Mouse (Mus musculus) neural tube, embryonic 12.5 days (tissue): ENCODE data around the gene Lpar2. TPM values are rescaled to one million over a fixed set of nuclear protein-coding genes. Genes with fewer than 3 reads are reported as not detected.

Experiments
- ATAC-seq: fragments of 200-750 bp; cut with Nextera tagmentation; 2 replicates; pipeline ENCODE4 v1.8.0; 2017; ENCODE audit warnings: low read depth, mild to moderate bottlenecking, moderate TSS enrichment, moderate library complexity; ENCODE audit not compliant: low FRiP score
- H3K27ac ChIP-seq: fragments of 300-500 bp; sonication (generic); 2 replicates; pipeline ENCODE4 v1.5.1; 2016
- H3K27me3 ChIP-seq: fragments of 300-500 bp; sonication (generic); replicated peaks from 2 replicates; pipeline ENCODE4 v1.6.1; 2016; ENCODE audit warnings: mild to moderate bottlenecking
- H3K36me3 ChIP-seq: fragments of 300-500 bp; sonication (generic); 2 replicates; pipeline ENCODE4 v1.6.1; 2016; ENCODE audit warnings: mild to moderate bottlenecking
- H3K4me1 ChIP-seq: fragments of 300-500 bp; sonication (generic); 2 replicates; pipeline ENCODE4 v1.6.1; 2016
- H3K4me2 ChIP-seq: fragments of 300-500 bp; sonication (generic); replicated peaks from 2 replicates; pipeline ENCODE4 v1.6.1; 2016; ENCODE audit warnings: mild to moderate bottlenecking
- H3K4me3 ChIP-seq: fragments of 300-500 bp; sonication (generic); 2 replicates; pipeline ENCODE4 v1.5.1; 2016
- H3K9ac ChIP-seq: fragments of 300-500 bp; sonication (generic); 2 replicates; pipeline ENCODE4 v1.6.1; 2016; ENCODE audit warnings: mild to moderate bottlenecking
- H3K9me3 ChIP-seq: fragments of 300-500 bp; sonication (generic); 2 replicates; pipeline ENCODE4 v1.6.1; 2016; ENCODE audit warnings: mild to moderate bottlenecking
- WGBS: fragments of 180-500 bp; shearing (Covaris S2); methylation state at CpG from one replicate; pipeline ENCODE4 v1.1.7; 2016; 5-methylcytosine and 5-hydroxymethylcytosine counted together
- polyA plus RNA-seq: library from polyadenylated mRNA; unstranded; fragments of >200 nt; fragmentation: Nextera tagmentation; extraction: Ambion mirVana; gene quantifications from 2 replicates; pipeline ENCODE4 v1.2.1, GENCODE M21; 2016

The Lpar2 gene
- polyA plus RNA-seq, 1 experiment from 2014 or later: 0.51 TPM

GRCm38 (mm10) chr8:69848951-69849350, 26.7 kb downstream of the Lpar2 start:
- H3K27me3 ChIP-seq: no peaks in the 10 kb centered on the region
- no peak overlapping the region for H3K27ac ChIP-seq
- no peak overlapping the region for H3K4me3 ChIP-seq
- WGBS: 87% methylated on average over 8 of the region's 8 CpGs
- H3K9ac ChIP-seq: no peak overlapping the region
- no peak overlapping the region for H3K4me2 ChIP-seq
- no peaks in the 10 kb centered on the region for H3K36me3 ChIP-seq
- H3K9me3 ChIP-seq: no peaks in the 10 kb centered on the region
- no peaks in the 10 kb centered on the region for H3K4me1 ChIP-seq
- no peak for ATAC-seq

- H3K36me3 ChIP-seq: no peaks in the 10 kb centered on the region
- no peak overlapping the region for H3K4me3 ChIP-seq
- H3K4me2 ChIP-seq: no peak overlapping the region
- 43% methylated on average over 3 of the region's 3 CpGs for WGBS
- no peak overlapping the region for H3K9ac ChIP-seq
- H3K27ac ChIP-seq: no peak overlapping the region
- H3K27me3 ChIP-seq: no peaks in the 10 kb centered on the region
- no peaks in the 10 kb centered on the region for H3K4me1 ChIP-seq
- H3K9me3 ChIP-seq: no peaks in the 10 kb centered on the region
- no peak for ATAC-seq
These were observed 27.7 kb downstream of the Lpar2 start for GRCm38 (mm10) chr8:69849899-69850298.

- no peaks in the 10 kb centered on the region for H3K4me1 ChIP-seq
- H3K9me3 ChIP-seq: no peaks in the 10 kb centered on the region
- no peaks in the 10 kb centered on the region for H3K27me3 ChIP-seq
- no peaks in the 10 kb centered on the region for H3K36me3 ChIP-seq
- ATAC-seq: no peak
- no peak overlapping the region for H3K4me2 ChIP-seq
- H3K9ac ChIP-seq: no peak overlapping the region
- no peak overlapping the region for H3K27ac ChIP-seq
- H3K4me3 ChIP-seq: no peak overlapping the region
- 85% methylated on average over 7 of the region's 7 CpGs for WGBS
These were observed 28.8 kb downstream of the Lpar2 start for GRCm38 (mm10) chr8:69850926-69851506.

GRCm38 (mm10) chr8:69853869-69854268, 31.6 kb downstream of the Lpar2 start:
- ATAC-seq: no peak
- Histone ChIP-seq H3K4me3 (no peak overlapping the region), H3K27ac (no peak overlapping the region), H3K9me3 (no peaks in the 10 kb centered on the region), H3K4me2 (no peak overlapping the region), H3K4me1 (no peaks in the 10 kb centered on the region), H3K36me3 (0 out of 2 replicates have a peak, but pooled peaks cover under 1% of the 10 kb centered on the region), H3K27me3 (no peaks in the 10 kb centered on the region), H3K9ac (no peak overlapping the region)
- 93% methylated on average over 10 of the region's 10 CpGs for WGBS

GRCm38 (mm10) chr8:69860807-69861206, 38.6 kb downstream of the Lpar2 start:
- Histone ChIP-seq H3K27ac (no peak overlapping the region), H3K9me3 (no peaks in the 10 kb centered on the region), H3K36me3 (peaks cover 35% of the 10 kb centered on the region), H3K4me1 (no peaks in the 10 kb centered on the region), H3K4me3 (no peak overlapping the region), H3K27me3 (no peaks in the 10 kb centered on the region), H3K9ac (no peak overlapping the region), H3K4me2 (no peak overlapping the region)
- no peak for ATAC-seq
- WGBS: 59% methylated on average over 4 of the region's 4 CpGs

GRCm38 (mm10) chr8:69861251-69861650, 39.0 kb downstream of the Lpar2 start:
- Histone ChIP-seq H3K36me3 (peaks cover 39% of the 10 kb centered on the region), H3K27me3 (no peaks in the 10 kb centered on the region)

GRCm38 (mm10) chr8:69863387-69864020, 41.3 kb downstream of the Lpar2 start:
- peaks cover 39% of the 10 kb centered on the region for H3K36me3 ChIP-seq

More at GRCm38 (mm10) chr8:69861251-69861650, 39.0 kb downstream of the Lpar2 start:
- H3K9me3 ChIP-seq: no peaks in the 10 kb centered on the region
- H3K4me3 ChIP-seq: no peak overlapping the region
- H3K9ac ChIP-seq: no peak overlapping the region
- no peak overlapping the region for H3K27ac ChIP-seq
- no peaks in the 10 kb centered on the region for H3K4me1 ChIP-seq
- H3K4me2 ChIP-seq: no peak overlapping the region
- WGBS: 74% methylated on average over 2 of the region's 2 CpGs
- no peak for ATAC-seq

GRCm38 (mm10) chr8:69864180-69864579, 42.0 kb downstream of the Lpar2 start:
- H3K27me3 ChIP-seq: no peaks in the 10 kb centered on the region
- no peak overlapping the region for H3K4me3 ChIP-seq
- 0 out of 2 replicates have a peak overlapping the region, but pooled peaks have one; percentile 10 for H3K9ac ChIP-seq
- peaks cover 36% of the 10 kb centered on the region for H3K36me3 ChIP-seq
- H3K9me3 ChIP-seq: no peaks in the 10 kb centered on the region
- H3K27ac ChIP-seq: no peak overlapping the region
- 80% methylated on average over 5 of the region's 5 CpGs for WGBS
- no peak overlapping the region for H3K4me2 ChIP-seq
- ATAC-seq: no peak
- H3K4me1 ChIP-seq: no peaks in the 10 kb centered on the region

More at GRCm38 (mm10) chr8:69863387-69864020, 41.3 kb downstream of the Lpar2 start:
- WGBS: 87% methylated on average over 5 of the region's 5 CpGs
- no peaks in the 10 kb centered on the region for H3K27me3 ChIP-seq
- H3K27ac ChIP-seq: no peak overlapping the region
- no peak for ATAC-seq
- no peak overlapping the region for H3K9ac ChIP-seq
- no peak overlapping the region for H3K4me3 ChIP-seq
- no peaks in the 10 kb centered on the region for H3K4me1 ChIP-seq
- H3K9me3 ChIP-seq: no peaks in the 10 kb centered on the region
- no peak overlapping the region for H3K4me2 ChIP-seq

- Histone ChIP-seq H3K9me3 (no peaks in the 10 kb centered on the region), H3K4me1 (no peaks in the 10 kb centered on the region), H3K4me3 (no peak overlapping the region), H3K4me2 (no peak overlapping the region), H3K36me3 (peaks cover 44% of the 10 kb centered on the region), H3K27me3 (no peaks in the 10 kb centered on the region), H3K27ac (no peak overlapping the region), H3K9ac (no peak overlapping the region)
- ATAC-seq: no peak
- WGBS: 85% methylated on average over 5 of the region's 5 CpGs
These were observed 45.6 kb downstream of the Lpar2 start for GRCm38 (mm10) chr8:69867696-69868326.

- H3K27ac ChIP-seq: no peak overlapping the region
- H3K27me3 ChIP-seq: 0 out of 2 replicates have a peak, but pooled peaks cover 3% of the 10 kb centered on the region
- H3K4me2 ChIP-seq: no peak overlapping the region
- 90% methylated on average over 11 of the region's 11 CpGs for WGBS
- no peak overlapping the region for H3K4me3 ChIP-seq
- ATAC-seq: no peak
- no peaks in the 10 kb centered on the region for H3K9me3 ChIP-seq
- peaks cover 33% of the 10 kb centered on the region for H3K36me3 ChIP-seq
- H3K4me1 ChIP-seq: no peaks in the 10 kb centered on the region
- no peak overlapping the region for H3K9ac ChIP-seq
These were observed 48.0 kb downstream of the Lpar2 start for GRCm38 (mm10) chr8:69870003-69870765.

- Histone ChIP-seq H3K27ac (no peak overlapping the region), H3K9me3 (no peaks in the 10 kb centered on the region), H3K36me3 (peaks cover 31% of the 10 kb centered on the region), H3K27me3 (0 out of 2 replicates have a peak, but pooled peaks cover 3% of the 10 kb centered on the region), H3K4me2 (no peak overlapping the region), H3K4me3 (no peak overlapping the region), H3K4me1 (no peaks in the 10 kb centered on the region), H3K9ac (no peak overlapping the region)
- 87% methylated on average over 6 of the region's 6 CpGs for WGBS
- ATAC-seq: no peak
These were observed 48.7 kb downstream of the Lpar2 start for GRCm38 (mm10) chr8:69870907-69871306.

- H3K4me3 ChIP-seq: no peak overlapping the region
- H3K4me2 ChIP-seq: no peak overlapping the region
- WGBS: 14% methylated on average over 9 of the region's 9 CpGs
- H3K4me1 ChIP-seq: no peaks in the 10 kb centered on the region
- no peak overlapping the region for H3K27ac ChIP-seq
- H3K36me3 ChIP-seq: peaks cover 27% of the 10 kb centered on the region
- H3K9me3 ChIP-seq: no peaks in the 10 kb centered on the region
- no peak for ATAC-seq
- peaks cover 10% of the 10 kb centered on the region for H3K27me3 ChIP-seq
- no peak overlapping the region for H3K9ac ChIP-seq
These were observed 51.9 kb downstream of the Lpar2 start for GRCm38 (mm10) chr8:69874155-69874554.
